Mouse (Mus musculus): ENCODE measurements around the gene Adat1. TPM values are rescaled to one million over a fixed set of nuclear protein-coding genes. Genes with fewer than 3 reads are reported as not detected.

Gene Adat1
- total and polyA plus RNA-seq, 3 experiments, result 8.3 to 9.3 TPM; not detected in 1

DNA sequence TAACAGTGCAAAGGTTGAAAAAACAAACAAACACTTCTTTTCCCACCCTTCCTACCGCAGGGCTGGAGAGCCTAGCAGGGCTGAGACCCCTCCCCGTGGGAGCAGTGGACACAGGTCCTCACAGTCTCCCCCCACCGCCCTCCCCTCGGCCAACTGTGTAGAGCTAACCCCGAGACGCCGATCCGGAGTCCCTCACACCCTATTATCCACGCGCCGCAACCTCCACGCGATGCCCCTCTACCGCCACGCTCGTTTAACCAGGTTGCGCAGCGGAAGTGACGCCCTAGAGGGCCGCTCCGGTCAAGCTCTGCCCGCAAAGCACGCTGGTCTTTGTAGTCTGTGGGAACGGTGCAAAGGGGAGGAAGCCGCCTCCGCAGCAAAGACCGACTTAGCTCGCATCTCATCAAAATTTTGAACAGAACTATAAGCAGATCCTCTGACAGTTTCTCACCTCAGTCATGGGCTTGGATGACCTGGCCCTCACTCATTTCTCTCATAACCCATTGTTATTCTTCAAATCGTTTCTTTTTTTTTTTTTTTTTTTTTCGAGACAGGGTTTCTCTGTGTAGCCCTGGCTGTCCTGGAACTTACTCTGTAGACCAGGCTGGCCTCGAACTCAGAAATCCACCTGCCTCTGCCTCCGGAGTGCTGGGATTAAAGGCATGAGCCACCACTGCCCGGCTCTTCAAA is at the start of gene Adat1 (continued):
- TF ChIP-seq RCOR1 (IDR thresholded peaks at IDR 0.05; ENCODE audit: low read depth, low read length), result no peak
- TF ChIP-seq MXI1 (IDR thresholded peaks at IDR 0.05; ENCODE audit: low read depth, low read length), result peak; percentile 99
- TF ChIP-seq ZC3H11A (IDR thresholded peaks at IDR 0.05; ENCODE audit: low read depth, low read length), result no peak

DNA sequence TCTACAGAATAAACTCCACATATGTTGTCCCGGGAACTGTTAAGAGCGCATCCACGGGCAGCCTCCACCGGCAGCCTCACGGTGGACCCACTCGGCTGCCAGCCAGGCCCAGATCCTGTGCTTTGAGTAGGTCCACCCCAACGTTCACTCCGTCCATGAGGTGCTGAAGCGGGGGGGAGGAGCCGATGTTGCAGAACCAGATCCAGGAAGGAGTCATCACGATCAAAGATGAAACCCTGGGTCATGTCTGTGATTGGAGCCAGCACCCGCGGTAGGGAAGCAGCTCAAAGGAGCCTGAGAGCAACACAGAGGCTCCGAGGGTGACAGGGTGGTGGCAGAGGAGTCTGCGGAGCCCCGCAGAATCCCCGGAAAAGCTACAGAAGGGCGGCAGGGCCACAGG is 45.4 kb upstream of the Adat1 start:
- H3K4me1 ChIP-seq (ENCODE audit: control insufficient read depth in 1 of 2, insufficient read depth in 2 of 2, low read length in 2 of 2), result no peaks in the 10 kb centered on the region
- TF ChIP-seq ZC3H11A (IDR thresholded peaks at IDR 0.05; ENCODE audit: low read depth, low read length), result no peak
- no peak for TF ChIP-seq E2F4 (IDR thresholded peaks at IDR 0.05; ENCODE audit: borderline replicate concordance, low read depth, low read length)
- TF ChIP-seq MEF2A (IDR thresholded peaks at IDR 0.05; ENCODE audit: extremely low read depth, insufficient replicate concordance, low read depth, low read length, poor library complexity, severe bottlenecking), result no peak
- no peak for TF ChIP-seq ETS1 (IDR thresholded peaks at IDR 0.05; ENCODE audit: low read depth, low read length)
- TF ChIP-seq TAL1 (IDR thresholded peaks at IDR 0.05; ENCODE audit: low read length), result no peak
- TF ChIP-seq MAX (IDR thresholded peaks at IDR 0.05; ENCODE audit: low read length), result no peak
- TF ChIP-seq ZMIZ1 (IDR thresholded peaks at IDR 0.05; ENCODE audit: low read depth, low read length), result no peak
- TF ChIP-seq UBTF (IDR thresholded peaks at IDR 0.05; ENCODE audit: borderline replicate concordance, insufficient read depth, low read depth, low read length), result no peak
- H3K79me2 ChIP-seq (ENCODE audit: control insufficient read depth, insufficient read depth, low read length, poor library complexity), result no peaks in the 10 kb centered on the region
- H3K36me3 ChIP-seq (ENCODE audit: control insufficient read depth in 1 of 2, insufficient read depth in 2 of 2, low read length in 2 of 2), result no peaks in the 10 kb centered on the region
- H3K9me3 ChIP-seq (replicated peaks; ENCODE audit: insufficient read depth, low read length), result no peaks in the 10 kb centered on the region
- no peak overlapping the region for H3K27ac ChIP-seq (ENCODE audit: control insufficient read depth, low read depth, low read length)
- no peak overlapping the region for H3K4me3 ChIP-seq (ENCODE audit: control insufficient read depth in 1 of 2, insufficient read depth in 1 of 2, low read depth in 2 of 2, low read length in 2 of 2)
- DNase-seq (ENCODE audit: low read depth, low spot score), result no peak
- H3K9ac ChIP-seq (ENCODE audit: control insufficient read depth, low read depth, low read length, poor library complexity, severe bottlenecking), result no peak overlapping the region
- H3K27me3 ChIP-seq (ENCODE audit: control insufficient read depth in 1 of 2, insufficient read depth in 2 of 2, low read length in 2 of 2), result no peaks in the 10 kb centered on the region

DNA sequence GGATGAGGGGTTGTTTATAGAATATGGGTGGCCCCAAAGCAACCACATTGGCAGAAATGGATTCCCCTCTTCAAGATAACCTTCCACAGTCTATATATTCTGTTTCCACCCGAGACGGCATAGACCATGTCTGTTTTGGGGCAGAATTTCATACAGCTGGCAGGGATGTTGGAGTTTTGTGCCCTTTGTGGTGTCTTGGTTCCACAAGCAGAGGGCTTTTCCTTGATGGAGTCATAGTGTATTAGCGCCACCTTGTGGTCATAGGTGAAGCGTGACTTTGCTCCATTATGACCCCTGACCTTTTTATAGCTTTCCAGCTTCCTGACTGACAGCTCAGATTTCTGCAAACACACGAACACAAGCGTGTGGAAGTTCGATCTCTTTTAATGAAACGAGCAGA is 42.5 kb upstream of the Adat1 start:
- H3K79me2 ChIP-seq (ENCODE audit: control insufficient read depth, insufficient read depth, low read length, poor library complexity), result no peaks in the 10 kb centered on the region
- H3K9me3 ChIP-seq (replicated peaks; ENCODE audit: insufficient read depth, low read length), result no peaks in the 10 kb centered on the region
- H3K9ac ChIP-seq (ENCODE audit: control insufficient read depth, low read depth, low read length, poor library complexity, severe bottlenecking), result no peak overlapping the region
- H3K4me1 ChIP-seq (ENCODE audit: control insufficient read depth in 1 of 2, insufficient read depth in 2 of 2, low read length in 2 of 2), result peaks cover 2 to 5% of the 10 kb centered on the region in 2 experiments; a peak in 3 of 4 replicates
- no peak overlapping the region for H3K4me3 ChIP-seq (ENCODE audit: control insufficient read depth in 1 of 2, insufficient read depth in 1 of 2, low read depth in 2 of 2, low read length in 2 of 2)
- no peaks in the 10 kb centered on the region for H3K36me3 ChIP-seq (ENCODE audit: control insufficient read depth in 1 of 2, insufficient read depth in 2 of 2, low read length in 2 of 2)
- no peak overlapping the region for H3K27ac ChIP-seq (ENCODE audit: control insufficient read depth, low read depth, low read length)
- H3K27me3 ChIP-seq (ENCODE audit: control insufficient read depth in 1 of 2, insufficient read depth in 2 of 2, low read length in 2 of 2), result no peaks in the 10 kb centered on the region
- peak; percentile 83 for DNase-seq (ENCODE audit: low read depth, low spot score)
- TF ChIP-seq EP300 (IDR thresholded peaks at IDR 0.05; ENCODE audit: low read depth in 1 of 2, low read length in 2 of 2) (no peak), RAD21 (IDR thresholded peaks at IDR 0.05; ENCODE audit: low read depth, low read length) (peak; percentile 90), HCFC1 (IDR thresholded peaks at IDR 0.05; ENCODE audit: low read depth, low read length) (0 out of 2 replicates have a peak, but pooled peaks have one; percentile 19), POLR2A (IDR thresholded peaks at IDR 0.05; ENCODE audit: control insufficient read depth in 1 of 2, insufficient read depth in 1 of 2, low read depth in 1 of 2, low read length in 2 of 2, poor library complexity in 1 of 2) (no peak), KAT2A (conservative IDR thresholded peaks at IDR 0.05; ENCODE audit: low read depth, low read length) (no peak), JUND (IDR thresholded peaks at IDR 0.05; ENCODE audit: low read depth, low read length) (no peak), GATA1 (IDR thresholded peaks at IDR 0.05; ENCODE audit: low read depth, low read length) (no peak), USF2 (IDR thresholded peaks at IDR 0.05; ENCODE audit: borderline replicate concordance in 1 of 2, insufficient read depth in 1 of 2, low read depth in 1 of 2, low read length in 2 of 2) (no peak), ZKSCAN1 (IDR thresholded peaks at IDR 0.05; ENCODE audit: low read depth, low read length) (no peak), ELF1 (IDR thresholded peaks at IDR 0.05; ENCODE audit: low read depth, low read length) (no peak), CHD1 (IDR thresholded peaks at IDR 0.05; ENCODE audit: low read depth, low read length) (no peak), NELFE (IDR thresholded peaks at IDR 0.05; ENCODE audit: low read depth, low read length) (no peak), MYB (IDR thresholded peaks at IDR 0.05; ENCODE audit: low read depth, low read length) (no peak), CTCF (IDR thresholded peaks at IDR 0.05 in 2 of 3, conservative IDR thresholded peaks at IDR 0.05 in 1 of 3; ENCODE audit: control insufficient read depth in 1 of 3, insufficient read depth in 1 of 3, low read depth in 2 of 3, low read length in 3 of 3, poor library complexity in 1 of 3, severe bottlenecking in 1 of 3) (peak; percentile 73 to 96 (median 86)), RCOR1 (IDR thresholded peaks at IDR 0.05; ENCODE audit: low read depth, low read length) (0 out of 2 replicates have a peak, but pooled peaks have one; percentile 34), BHLHE40 (IDR thresholded peaks at IDR 0.05; ENCODE audit: borderline replicate concordance, low read depth, low read length) (0 out of 2 replicates have a peak, but pooled peaks have one; percentile 16), MEF2A (IDR thresholded peaks at IDR 0.05; ENCODE audit: extremely low read depth, insufficient replicate concordance, low read depth, low read length, poor library complexity, severe bottlenecking) (no peak), E2F4 (IDR thresholded peaks at IDR 0.05; ENCODE audit: borderline replicate concordance, low read depth, low read length) (no peak), SMC3 (IDR thresholded peaks at IDR 0.05; ENCODE audit: low read depth, low read length) (peak; percentile 73), ZC3H11A (IDR thresholded peaks at IDR 0.05; ENCODE audit: low read depth, low read length) (peak; percentile 74), GABPA (IDR thresholded peaks at IDR 0.05; ENCODE audit: low read depth, low read length) (no peak), UBTF (IDR thresholded peaks at IDR 0.05; ENCODE audit: borderline replicate concordance, insufficient read depth, low read depth, low read length) (no peak)
